Mouse (Mus musculus) embryonic facial prominence, embryonic 11.5 days (tissue): ENCODE measurements around the gene Atf3. TPM values are rescaled to one million over a fixed set of nuclear protein-coding genes. Genes with fewer than 3 reads are reported as not detected.

Experiments
- ATAC-seq: fragments of 200-750 bp; cut with Nextera tagmentation; replicated peaks from 2 replicates; pipeline ENCODE4 v1.8.0; 2017; ENCODE audit warnings: low read depth; ENCODE audit not compliant: insufficient number of reproducible peaks, low FRiP score, low TSS enrichment
- DNase-seq: peaks from one replicate; pipeline ENCODE4 v3.0.0-alpha.2; 2015; ENCODE audit warnings: low spot score
- H3K27ac ChIP-seq: fragments of 300-500 bp; sonication (generic); replicated peaks from 2 replicates; pipeline ENCODE4 v1.5.1; 2014; ENCODE audit warnings: mild to moderate bottlenecking, low read depth, low read length, control low read depth
- H3K27me3 ChIP-seq: fragments of 300-500 bp; sonication (generic); 2 replicates; pipeline ENCODE4 v1.6.1; 2014; ENCODE audit warnings: mild to moderate bottlenecking, low read length, moderate library complexity, mixed read lengths; ENCODE audit not compliant: control insufficient read depth, insufficient read depth
- H3K36me3 ChIP-seq: fragments of 300-500 bp; sonication (generic); replicated peaks from 2 replicates; pipeline ENCODE4 v1.6.1; 2014; ENCODE audit warnings: low read depth, mild to moderate bottlenecking, low read length, moderate library complexity, mixed read lengths; ENCODE audit not compliant: control insufficient read depth, insufficient read depth
- H3K4me1 ChIP-seq: fragments of 300-500 bp; sonication (generic); 2 replicates; pipeline ENCODE4 v1.6.1; 2014; ENCODE audit warnings: low read length, mixed read lengths; ENCODE audit not compliant: control insufficient read depth, insufficient read depth
- H3K4me2 ChIP-seq: fragments of 300-500 bp; sonication (generic); 2 replicates; pipeline ENCODE4 v1.6.1; 2014; ENCODE audit warnings: low read depth, mild to moderate bottlenecking, control low read depth, low read length, moderate library complexity
- H3K4me3 ChIP-seq: fragments of 300-500 bp; sonication (generic); 2 replicates; pipeline ENCODE4 v1.5.1; 2014; ENCODE audit warnings: low read depth, low read length, control low read depth
- H3K9ac ChIP-seq: fragments of 300-500 bp; sonication (generic); replicated peaks from 2 replicates; pipeline ENCODE4 v1.6.1; 2014; ENCODE audit warnings: mild to moderate bottlenecking, control low read depth, low read length
- H3K9me3 ChIP-seq: fragments of 300-500 bp; sonication (generic); replicated peaks from 2 replicates; pipeline ENCODE4 v1.6.1; 2016; ENCODE audit warnings: mild to moderate bottlenecking, low read length, inconsistent platforms, mixed read lengths; ENCODE audit not compliant: control insufficient read depth
- WGBS: fragments of 180-500 bp; shearing (Covaris S2); extraction: QIAGEN DNeasy Blood & Tissue Kit; methylation state at CpG from one replicate; pipeline ENCODE4 v1.1.7; 2014; 5-methylcytosine and 5-hydroxymethylcytosine counted together
- polyA plus RNA-seq: library from polyadenylated mRNA; unstranded; fragments of >200 nt; fragmentation: Nextera tagmentation; extraction: Ambion mirVana; gene quantifications from 2 replicates; pipeline ENCODE4 v1.2.1, GENCODE M21; 2014

Atf3 gene
- polyA plus RNA-seq, 1 experiment from 2014 or later = 2.1 TPM

GRCm38 (mm10) chr1:191257351-191257771, 39.5 kb upstream of the Atf3 start:
- Histone ChIP-seq H3K27me3 (no peaks in the 10 kb centered on the region), H3K9ac (no peak overlapping the region), H3K9me3 (no peaks in the 10 kb centered on the region), H3K4me1 (no peaks in the 10 kb centered on the region), H3K4me3 (no peak overlapping the region), H3K27ac (no peak overlapping the region), H3K4me2 (no peak overlapping the region), H3K36me3 (no peaks in the 10 kb centered on the region)
- WGBS = 86% methylated on average over 3 of the region's 3 CpGs
- no peak for ATAC-seq
- no peak for DNase-seq

GRCm38 (mm10) chr1:191256566-191257350, 38.9 kb upstream of the Atf3 start:
- Histone ChIP-seq H3K9me3 (no peaks in the 10 kb centered on the region), H3K27me3 (no peaks in the 10 kb centered on the region), H3K4me2 (no peak overlapping the region), H3K36me3 (no peaks in the 10 kb centered on the region), H3K4me3 (no peak overlapping the region), H3K9ac (no peak overlapping the region), H3K27ac (no peak overlapping the region), H3K4me1 (no peaks in the 10 kb centered on the region)
- 61% methylated on average over 11 of the region's 11 CpGs for WGBS
- ATAC-seq (no peak), DNase-seq (no peak)

GRCm38 (mm10) chr1:191256134-191256533, 38.3 kb upstream of the Atf3 start:
- Histone ChIP-seq H3K4me1 (no peaks in the 10 kb centered on the region), H3K4me2 (no peak overlapping the region), H3K4me3 (no peak overlapping the region), H3K27ac (no peak overlapping the region), H3K9me3 (no peaks in the 10 kb centered on the region), H3K9ac (no peak overlapping the region), H3K36me3 (no peaks in the 10 kb centered on the region), H3K27me3 (no peaks in the 10 kb centered on the region)
- ATAC-seq (no peak), DNase-seq (no peak)
- 90% methylated on average over 5 of the region's 5 CpGs for WGBS

- no peak for ATAC-seq
- Histone ChIP-seq H3K27me3 (no peaks in the 10 kb centered on the region), H3K4me3 (no peak overlapping the region), H3K4me2 (no peak overlapping the region), H3K9me3 (no peaks in the 10 kb centered on the region), H3K27ac (no peak overlapping the region), H3K36me3 (no peaks in the 10 kb centered on the region), H3K4me1 (no peaks in the 10 kb centered on the region), H3K9ac (no peak overlapping the region)
- 61% methylated on average over 5 of the region's 5 CpGs for WGBS
- DNase-seq = no peak
Measured at GRCm38 (mm10) chr1:191254448-191254847, 36.6 kb upstream of the Atf3 start.

GRCm38 (mm10) chr1:191253636-191254035, 35.8 kb upstream of the Atf3 start:
- Histone ChIP-seq H3K27me3 (no peaks in the 10 kb centered on the region), H3K36me3 (no peaks in the 10 kb centered on the region), H3K4me1 (no peaks in the 10 kb centered on the region), H3K9ac (no peak overlapping the region), H3K4me2 (no peak overlapping the region), H3K9me3 (no peaks in the 10 kb centered on the region), H3K4me3 (no peak overlapping the region), H3K27ac (no peak overlapping the region)
- no peak for ATAC-seq
- WGBS = 67% methylated on average over 1 of the region's 1 CpGs
- DNase-seq = no peak

GRCm38 (mm10) chr1:191249975-191250374, 32.1 kb upstream of the Atf3 start:
- ATAC-seq = no peak
- no peak overlapping the region for H3K4me3 ChIP-seq
- no peak overlapping the region for H3K27ac ChIP-seq
- H3K27me3 ChIP-seq = no peaks in the 10 kb centered on the region
- H3K4me1 ChIP-seq = no peaks in the 10 kb centered on the region
- no peak for DNase-seq
- WGBS = 86% methylated on average over 3 of the region's 3 CpGs
- H3K9me3 ChIP-seq = no peaks in the 10 kb centered on the region
- no peak overlapping the region for H3K9ac ChIP-seq
- H3K36me3 ChIP-seq = no peaks in the 10 kb centered on the region
- H3K4me2 ChIP-seq = no peak overlapping the region

- Histone ChIP-seq H3K4me3 (no peak overlapping the region), H3K4me2 (no peak overlapping the region), H3K27me3 (no peaks in the 10 kb centered on the region), H3K36me3 (no peaks in the 10 kb centered on the region), H3K9me3 (no peaks in the 10 kb centered on the region), H3K4me1 (no peaks in the 10 kb centered on the region), H3K9ac (no peak overlapping the region), H3K27ac (no peak overlapping the region)
- ATAC-seq = no peak
- no peak for DNase-seq
- WGBS = 77% methylated on average over 1 of the region's 1 CpGs
Measured at GRCm38 (mm10) chr1:191248423-191248822, 30.6 kb upstream of the Atf3 start.

- no peak overlapping the region for H3K4me3 ChIP-seq
- H3K27me3 ChIP-seq = no peaks in the 10 kb centered on the region
- no peak overlapping the region for H3K27ac ChIP-seq
- DNase-seq (no peak), ATAC-seq (no peak)
- H3K36me3 ChIP-seq = no peaks in the 10 kb centered on the region
- no peaks in the 10 kb centered on the region for H3K9me3 ChIP-seq
- 89% methylated on average over 1 of the region's 1 CpGs for WGBS
- H3K4me2 ChIP-seq = no peak overlapping the region
- no peaks in the 10 kb centered on the region for H3K4me1 ChIP-seq
- no peak overlapping the region for H3K9ac ChIP-seq
Measured at GRCm38 (mm10) chr1:191247561-191247960, 29.7 kb upstream of the Atf3 start.
